In the genomic region with DNA sequence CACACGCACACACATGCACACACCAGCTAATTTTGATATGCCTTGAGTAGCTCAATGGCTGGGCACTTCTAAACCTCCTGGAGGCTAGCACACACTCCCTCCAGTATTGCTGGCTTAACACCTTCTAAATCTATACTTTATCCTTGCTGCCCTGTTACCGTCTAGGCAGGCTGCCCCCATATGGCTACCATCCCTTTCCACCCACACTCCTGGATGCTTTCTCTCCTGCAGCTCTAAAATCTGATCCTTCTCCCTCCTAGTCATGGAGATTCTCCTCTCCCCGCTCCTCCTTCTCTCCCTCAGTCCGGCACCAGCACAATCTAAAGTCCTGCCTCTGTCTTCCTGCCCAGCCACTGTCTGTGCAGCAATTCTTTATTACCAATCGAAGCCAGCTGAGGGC, we compare ENCODE assay signal across 19 mouse cellular contexts.
DNase-seq lines count a peak whose midpoint lies in the region; ATAC-seq lines count a peak whose summit lies in the region.
"Had no signal": no experiment of that assay in that cellular context is flagged by ENCODE, and none has a peak within 500 bp of the region (broad histone marks: within the 10 kb centered on the region; RNA-seq: fewer than 3 reads in every experiment).

No protein-coding gene starts in this region.

- intact Hi-C loops in left cerebral cortex, postnatal 10 days (cut with DNase I), result no loop called here

- no peak for DNase-seq in frontal cortex, postnatal 10 days (ENCODE audit: low spot score in 2 of 2)
- DNase-seq in left cerebral cortex, adult 9 months (ENCODE audit: low spot score in 2 of 2), result peak; percentile 10 to 47
- DNase-seq in left cerebral cortex, postnatal 10 days (ENCODE audit: extremely low spot score in 1 of 2, low spot score in 2 of 2), result no peak
- DNase-seq in right cerebral cortex, postnatal 25 days, result peak; percentile 16
- DNase-seq in right cerebral cortex, adult 2 months (ENCODE audit: low spot score in 2 of 2), result no peak
- DNase-seq: adrenal gland, adult 8-10 months; adrenal gland, postnatal 25 days; cerebellum, adult 18-20 months; cerebellum, adult 9-11 months; cerebellum, postnatal 25 days; forebrain, postnatal 0 days; gastrocnemius, postnatal 10 days; gastrocnemius, postnatal 36 days; heart, postnatal 10 days; heart, postnatal 36 days had no signal

- peak; percentile 84 for ATAC-seq in frontal cortex, adult (ENCODE audit: low TSS enrichment)
- ATAC-seq: activated CD4-positive, CD25-positive, alpha-beta regulatory T cell, adult 4 months; forebrain, embryonic 14.5 days; forebrain, postnatal 0 days; intestine, embryonic 15.5 days had no signal

Comparison
In these comparisons a context has a peak if more than half of its experiments do, and no peak if none do; other contexts are left out.
1. DNase-seq: peak in left cerebral cortex, adult 9 months (2 of 2) and right cerebral cortex, postnatal 25 days (single experiment); none in frontal cortex, postnatal 10 days (0 of 2), left cerebral cortex, postnatal 10 days (0 of 2) and right cerebral cortex, adult 2 months (0 of 2).